Mouse (Mus musculus) gastrocnemius, postnatal 10 days (tissue): ENCODE data around the gene Stard3. TPM values are rescaled to one million over a fixed set of nuclear protein-coding genes. Genes with fewer than 3 reads are reported as not detected.
A peak's percentile ranks its signal among the peaks of the same experiment; 100 is the strongest.

ENCODE experiments used
- DNase-seq: peaks from one replicate; pipeline ENCODE4 v3.0.0; 2021; ENCODE audit warnings: mixed read lengths
- total RNA-seq, 2 experiments: library from RNA; stranded (reverse); gene quantifications; 2 replicates each; pipeline ENCODE4 v1.2.3; 2021

Stard3 gene
- total RNA-seq, 2 experiments from 2014 or later = 11.4 to 12.1 TPM

DNA sequence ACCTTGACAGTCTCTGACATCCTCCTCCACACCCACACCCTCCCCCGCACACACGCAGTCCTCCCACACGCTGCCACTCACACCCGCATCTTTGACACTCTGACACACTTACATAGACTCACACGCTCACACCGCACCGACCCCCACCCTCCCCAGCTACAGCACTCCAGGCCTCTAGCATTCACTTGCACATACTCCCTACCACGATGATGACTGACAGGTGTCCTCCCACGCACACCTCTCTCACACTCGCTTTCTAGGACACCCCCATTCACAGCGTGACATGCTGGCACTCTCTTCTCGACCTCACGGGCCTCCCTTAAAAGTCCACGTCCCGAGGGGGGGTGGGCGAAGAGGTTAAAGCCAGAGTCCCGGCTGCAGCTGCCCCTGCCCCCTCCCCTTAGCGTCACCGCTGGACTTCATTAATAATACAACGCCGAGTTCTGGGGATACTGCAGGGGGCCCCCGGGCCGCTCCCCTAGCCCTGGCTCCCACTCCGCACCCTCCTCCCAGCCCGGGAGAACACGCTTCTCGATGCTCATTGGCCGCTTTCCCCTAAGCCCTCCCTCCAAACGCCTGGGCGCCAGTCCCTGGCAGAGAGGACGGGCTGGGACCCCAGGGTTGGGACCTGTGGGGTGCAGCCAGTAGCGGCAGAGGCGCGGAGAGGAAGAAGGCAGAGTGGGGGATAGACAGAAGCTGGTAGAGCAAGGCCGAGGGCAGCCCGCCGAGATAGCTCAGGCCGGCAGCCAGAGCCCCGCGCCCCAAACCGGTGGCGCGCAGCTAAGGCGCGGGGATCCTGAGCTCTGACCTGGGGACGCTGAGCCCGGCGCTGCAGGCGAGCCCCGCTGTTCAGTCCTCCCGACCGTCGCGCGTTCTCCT lies 9.8 kb upstream of the Stard3 start, which contains the start of gene Ppp1r1b:
TSS of gene Ppp1r1b (plus strand) at position 322 of the 879 bp plus-strand sequence.
- DNase-seq = no peak

DNA sequence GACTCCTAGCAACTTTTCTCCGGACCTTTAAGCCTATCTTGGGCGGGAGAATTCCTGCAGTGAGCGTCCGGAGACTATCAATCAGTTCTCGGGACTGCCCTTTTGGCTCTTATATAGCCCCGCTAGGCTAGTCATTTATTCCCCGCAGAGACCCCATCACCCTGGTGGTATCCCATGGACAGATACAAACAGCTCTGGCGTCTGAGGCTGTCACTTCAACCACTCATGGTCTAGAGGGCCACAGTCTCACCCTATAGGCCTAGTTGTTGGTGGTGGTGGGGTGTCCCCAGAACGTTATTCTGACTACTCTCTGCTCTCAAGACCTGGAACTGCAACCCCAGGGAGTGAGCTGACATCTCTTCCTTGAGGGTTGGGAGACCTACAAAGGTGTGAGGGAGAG lies 8.9 kb upstream of the Stard3 start:
- no peak for DNase-seq

DNA sequence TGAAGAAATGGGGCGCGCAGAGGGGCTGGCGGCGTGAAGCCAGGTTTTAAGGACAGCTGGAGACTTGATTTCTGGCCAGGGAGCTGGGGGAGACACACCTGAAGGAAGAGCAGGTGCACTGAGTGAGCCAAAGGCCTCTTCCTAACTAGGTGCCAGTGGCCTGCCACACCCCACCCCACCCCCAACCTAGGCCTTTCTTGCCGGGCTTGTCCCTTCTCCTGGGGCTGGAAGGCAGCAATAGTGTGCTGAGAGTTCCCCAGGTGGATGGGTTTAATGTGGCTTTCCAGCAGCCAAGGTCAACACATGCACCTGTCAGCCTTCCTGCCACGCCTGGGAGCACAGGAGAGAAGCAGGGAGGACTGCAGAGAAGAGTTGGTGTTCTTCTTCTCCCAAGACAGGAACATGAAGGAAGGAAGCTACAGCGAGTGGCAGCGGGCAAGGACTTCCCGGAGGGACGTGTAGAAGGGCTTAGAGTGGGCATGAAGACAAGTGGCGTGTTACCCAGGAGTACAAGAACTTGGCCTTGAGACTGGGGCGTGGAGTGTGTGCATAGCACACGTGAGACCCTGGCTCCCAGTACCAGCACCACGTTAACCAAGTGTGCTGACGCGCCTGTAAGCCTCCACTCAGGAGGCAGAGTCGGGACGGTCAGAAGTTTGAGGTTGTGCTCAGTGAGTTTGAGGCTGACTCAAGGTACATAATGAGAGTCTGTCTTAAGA lies 5.7 kb upstream of the Stard3 start:
- DNase-seq = no peak

DNA sequence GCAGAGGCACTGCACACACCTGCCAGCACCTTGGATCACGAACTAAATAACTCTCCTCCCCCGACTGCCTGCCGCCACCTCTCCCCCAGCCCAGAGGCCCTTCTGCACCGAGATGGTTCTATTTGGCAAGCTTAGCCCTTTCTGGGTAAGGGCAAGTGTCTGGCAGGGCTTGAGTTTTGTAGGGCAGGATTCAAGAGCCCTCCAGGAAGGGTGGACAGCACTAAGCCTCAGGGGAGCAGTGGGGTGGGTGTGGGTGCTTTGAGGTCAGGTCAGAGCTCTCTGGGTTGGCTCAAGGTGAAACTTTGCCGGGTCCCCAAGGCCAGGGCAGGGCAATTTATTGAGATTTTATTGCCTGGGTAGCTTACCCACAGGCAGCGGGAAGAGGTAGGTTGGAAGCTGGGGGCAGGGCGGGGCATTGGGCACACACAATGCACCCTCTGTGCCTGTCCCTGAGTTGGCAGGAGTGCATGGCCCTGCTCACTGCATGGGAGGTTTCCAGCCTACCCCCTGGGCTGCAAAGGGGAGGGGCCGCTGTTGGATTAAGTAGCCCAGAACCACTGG lies 4.4 kb upstream of the Stard3 start:
- DNase-seq = no peak

DNA sequence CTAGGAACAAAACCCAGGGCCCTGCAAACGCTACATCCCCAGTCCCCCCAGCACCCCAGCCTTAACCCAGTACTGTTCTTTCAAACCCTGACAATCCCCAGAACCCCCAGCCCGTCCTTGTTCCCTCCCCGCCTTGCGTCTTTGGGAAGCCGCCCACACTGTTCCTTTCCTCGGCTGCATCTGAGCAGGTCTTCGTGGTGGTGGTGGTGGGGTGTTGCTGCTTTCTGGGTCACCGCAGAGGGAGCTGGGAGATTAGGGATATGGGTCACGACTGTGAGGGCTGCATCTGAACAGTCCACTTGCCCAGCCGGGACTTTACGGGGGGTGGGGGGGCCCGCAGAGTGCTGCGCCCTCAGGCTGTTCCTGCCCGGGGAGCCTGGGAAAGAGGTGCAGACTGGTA lies 3.7 kb upstream of the Stard3 start:
- DNase-seq = no peak

DNA sequence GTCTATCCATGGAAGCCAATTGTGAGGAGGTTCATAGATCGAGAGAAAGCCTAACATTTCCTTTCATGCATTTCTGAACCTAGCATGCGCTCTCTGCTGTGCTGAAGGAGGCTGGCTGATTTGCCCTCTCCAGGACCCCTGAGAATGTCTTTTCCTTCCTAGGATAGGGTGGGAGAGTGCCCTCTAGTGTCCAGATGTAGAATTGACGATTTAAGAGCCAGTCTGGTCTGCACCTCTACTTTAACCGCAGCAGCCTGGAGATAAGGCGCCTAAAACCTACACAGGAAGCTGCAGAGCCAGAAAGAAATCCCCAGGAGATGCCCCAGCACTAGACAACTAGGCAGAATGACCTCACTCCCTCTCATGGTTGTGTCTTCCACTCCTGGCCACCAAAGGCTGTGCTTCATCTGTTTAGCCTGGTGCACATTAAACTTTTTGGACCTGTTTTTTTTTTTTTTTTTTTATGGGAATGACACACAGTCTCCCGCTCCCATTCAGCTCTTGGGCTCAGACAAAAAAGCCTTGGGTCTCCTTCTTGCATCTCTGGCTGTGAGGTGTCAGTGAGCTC lies 2.4 kb upstream of the Stard3 start:
- no peak for DNase-seq

DNA sequence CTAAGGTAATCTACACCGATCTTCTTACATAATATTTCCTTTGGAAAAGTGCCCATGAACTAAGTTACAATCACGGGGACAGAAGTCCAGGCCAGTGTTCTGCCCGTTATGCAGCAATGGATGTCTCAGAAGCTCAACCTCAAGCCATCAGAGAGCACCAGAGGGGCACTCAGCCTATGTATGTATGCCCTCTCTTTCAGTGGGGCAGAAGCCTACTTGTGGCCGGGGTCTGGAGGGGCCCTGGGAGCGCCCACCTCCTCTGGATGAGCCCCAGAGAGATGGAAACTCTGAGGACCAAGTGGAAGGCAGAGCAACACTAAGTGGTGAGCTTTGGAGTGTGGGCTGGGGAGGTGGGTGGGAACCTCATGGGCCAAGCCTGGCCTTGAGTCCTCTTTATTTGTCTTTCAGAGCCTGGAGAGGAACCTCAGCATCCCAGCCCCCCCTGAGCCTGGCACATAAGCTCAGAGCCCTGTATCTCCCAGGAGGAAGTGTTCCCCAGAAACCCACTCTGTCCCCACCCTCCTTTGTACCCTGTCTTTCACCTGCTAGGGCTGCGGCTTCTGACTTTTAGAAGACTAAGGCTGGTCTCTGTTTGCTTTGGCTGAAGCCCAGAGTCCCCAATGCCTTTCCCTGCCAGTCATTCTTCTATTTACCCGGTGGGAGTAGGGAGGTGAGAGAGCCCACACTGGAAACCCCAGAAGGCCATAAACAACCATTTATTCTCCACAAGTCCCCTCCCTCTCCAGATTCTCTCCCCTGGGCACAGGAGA lies 1.4 kb upstream of the Stard3 start:
- no peak for DNase-seq

DNA sequence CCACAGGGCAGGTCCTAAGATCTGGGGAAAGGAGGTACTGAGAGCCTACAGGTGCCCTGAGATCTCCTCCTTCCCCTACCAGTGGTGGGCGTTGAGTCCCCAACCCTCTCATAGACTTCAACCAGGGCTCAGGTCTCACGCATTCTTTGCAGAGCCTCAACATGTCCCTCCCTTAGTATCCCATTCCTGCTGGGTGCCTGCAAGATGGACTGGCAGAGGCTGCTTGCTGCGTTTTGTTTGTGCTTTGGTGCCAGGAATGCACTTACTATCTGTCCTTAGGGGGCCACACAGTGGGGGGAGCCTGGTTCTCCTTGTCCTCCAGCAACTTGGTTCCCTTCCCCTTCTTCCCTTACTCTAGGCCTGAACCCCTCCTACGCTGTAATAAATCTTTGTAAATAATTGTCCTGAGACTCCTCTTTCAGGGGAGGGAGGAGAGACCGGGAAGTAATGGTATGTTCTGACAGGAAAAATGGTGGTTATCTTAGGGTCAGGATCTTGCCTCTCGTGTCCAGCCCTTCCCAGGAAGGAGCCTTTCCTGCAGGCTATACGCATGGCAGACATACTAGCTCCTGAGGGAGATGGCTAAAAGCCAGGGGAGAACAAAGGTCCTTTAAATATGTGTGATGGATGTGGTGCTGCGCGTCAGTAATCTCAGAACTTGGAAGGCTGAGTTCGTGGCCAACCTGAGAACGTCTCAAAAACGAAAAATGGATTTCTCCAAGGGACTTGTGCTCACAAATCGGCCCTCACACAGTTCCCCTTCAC lies 590 bp upstream of the Stard3 start:
- DNase-seq = peak; percentile 5

DNA sequence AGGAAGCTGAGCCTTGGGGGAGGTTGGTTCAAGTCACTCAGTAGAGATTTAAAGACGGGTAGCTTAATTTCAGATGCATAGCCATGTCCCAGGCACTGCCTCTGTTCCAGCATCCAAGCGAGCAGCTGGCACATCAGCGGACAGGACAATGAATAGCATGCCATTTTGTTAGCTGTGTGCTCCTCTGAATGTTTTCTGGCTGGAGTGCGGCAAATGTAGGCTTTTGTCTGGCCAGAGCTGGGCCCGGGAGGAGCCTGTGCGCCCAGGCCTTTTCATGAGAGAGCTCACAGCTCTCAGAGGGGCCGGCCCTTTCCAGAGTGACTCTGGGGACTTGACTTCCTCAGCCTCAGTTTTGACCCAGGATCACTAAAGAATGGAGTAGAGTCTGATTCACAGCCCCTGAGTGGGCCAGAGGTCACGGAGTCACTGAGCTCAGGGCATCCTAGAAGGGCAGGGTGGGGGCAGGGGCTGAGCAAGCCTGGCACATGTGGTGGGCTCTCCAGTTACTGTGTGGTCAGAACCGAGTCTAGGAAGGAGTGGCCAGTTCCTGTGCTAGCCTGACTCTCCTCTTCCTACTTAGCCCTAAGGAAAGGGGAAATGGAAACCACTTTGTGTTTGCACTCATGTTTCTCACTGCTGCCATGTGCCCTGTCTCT lies 2.8 kb downstream of the Stard3 start:
- peak; percentile 5 for DNase-seq

DNA sequence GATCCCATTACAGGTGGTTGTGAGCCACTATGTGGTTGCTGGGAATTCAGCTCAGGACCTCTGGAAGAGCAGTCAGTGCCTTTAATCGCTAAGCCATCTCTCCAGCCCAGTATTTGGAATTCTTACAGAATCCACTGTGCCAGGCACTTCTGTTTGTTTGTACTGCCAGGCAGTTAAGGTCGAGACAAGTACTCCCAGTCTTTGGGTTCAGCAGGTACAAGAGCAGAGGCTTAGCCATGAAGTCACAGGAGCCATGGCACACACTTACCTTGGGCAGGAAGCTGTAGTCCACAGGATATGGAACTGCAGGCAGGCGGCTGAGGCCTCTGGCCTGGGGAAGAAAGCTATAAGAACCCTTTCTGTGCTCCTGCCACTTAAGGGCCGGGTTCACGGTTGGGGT lies 5.6 kb downstream of the Stard3 start:
- no peak for DNase-seq

DNA sequence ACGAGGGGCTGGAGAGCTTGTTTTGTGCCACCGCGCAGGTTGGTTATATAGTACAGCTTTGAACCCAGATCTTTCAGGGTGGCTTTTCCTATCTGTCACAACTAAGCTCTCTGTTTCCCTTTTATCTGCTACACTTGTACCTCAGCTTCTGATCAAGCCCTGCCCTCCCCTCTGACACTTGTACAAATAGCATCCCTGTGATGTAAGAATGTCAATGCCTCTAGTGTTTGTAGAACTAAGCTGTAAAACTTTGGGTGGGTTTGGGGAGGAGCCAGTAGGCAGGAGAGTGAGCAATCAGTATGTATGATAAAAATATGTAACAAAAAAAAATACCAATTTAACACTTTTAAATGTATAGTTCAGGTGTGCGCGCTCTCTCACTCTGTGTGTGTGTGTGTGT lies 6.2 kb downstream of the Stard3 start:
- DNase-seq = no peak

DNA sequence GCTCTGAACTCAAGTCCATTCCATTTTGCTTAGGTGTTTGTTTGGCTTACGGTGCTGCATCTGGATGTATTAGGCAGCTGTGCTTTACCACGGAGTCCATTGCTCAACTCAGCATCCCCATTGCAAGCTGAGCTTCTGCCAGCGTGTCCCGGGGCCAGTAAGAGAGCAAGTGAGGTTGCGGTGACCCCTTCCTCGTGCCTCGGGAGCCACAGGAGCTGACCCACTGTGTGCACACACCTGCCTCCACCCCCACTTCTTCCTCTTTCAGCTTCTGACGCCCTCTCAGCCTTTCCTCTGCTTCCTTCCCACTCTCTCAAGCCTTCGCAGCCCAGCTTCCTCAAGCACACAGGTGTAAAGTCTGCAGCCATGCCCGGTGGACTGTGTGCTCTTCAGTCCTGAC lies 8.1 kb downstream of the Stard3 start:
- no peak for DNase-seq

DNA sequence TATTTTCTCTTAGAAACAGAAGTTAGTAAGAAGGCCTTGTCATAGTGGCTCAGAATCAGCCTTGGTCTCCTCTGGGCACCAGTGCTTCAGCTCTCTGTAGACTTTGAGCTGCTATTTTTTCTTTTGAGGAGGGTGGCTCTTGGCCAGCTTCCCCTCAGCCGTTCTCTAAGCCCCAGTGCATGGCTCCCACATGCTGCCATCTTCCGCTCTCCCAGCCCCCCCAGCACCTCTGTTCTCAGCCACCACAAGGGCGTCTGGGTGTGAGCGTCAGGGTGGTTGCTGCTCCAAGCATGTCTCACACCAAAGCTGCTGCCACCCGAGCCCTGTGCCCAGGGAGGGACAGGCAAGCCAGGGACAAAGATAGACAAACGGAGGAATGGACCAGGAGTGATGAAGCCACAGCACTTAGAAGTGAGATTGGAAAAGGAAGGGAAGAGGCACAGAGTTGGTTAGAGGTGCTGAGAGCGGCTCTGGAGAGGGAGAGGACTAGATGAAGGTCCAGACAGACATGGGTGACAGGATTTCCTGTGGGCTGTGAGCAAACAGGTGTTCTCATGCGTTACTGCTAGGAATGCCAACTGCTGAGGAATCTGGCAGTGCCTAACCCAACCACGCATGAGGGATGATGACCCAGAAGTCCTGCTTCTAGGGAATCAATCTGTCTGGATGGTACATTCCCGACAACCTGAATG lies 9.1 kb downstream of the Stard3 start:
- no peak for DNase-seq

DNA sequence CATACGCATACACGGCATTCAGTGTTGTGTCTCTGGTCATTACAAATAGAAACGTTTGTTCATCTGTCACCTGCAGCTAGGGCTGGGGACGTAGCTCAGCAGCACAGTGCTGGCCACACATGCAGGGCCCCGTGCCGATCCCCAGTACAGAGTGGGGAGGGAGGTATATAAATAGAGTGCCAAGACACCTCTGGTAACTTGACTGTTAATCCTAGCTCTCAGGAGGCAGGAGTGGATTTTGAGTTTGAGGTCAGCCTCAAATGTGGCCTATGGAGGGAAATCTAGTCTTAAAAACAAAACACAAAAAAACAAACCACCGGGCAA lies 9.7 kb downstream of the Stard3 start:
- no peak for DNase-seq

DNA sequence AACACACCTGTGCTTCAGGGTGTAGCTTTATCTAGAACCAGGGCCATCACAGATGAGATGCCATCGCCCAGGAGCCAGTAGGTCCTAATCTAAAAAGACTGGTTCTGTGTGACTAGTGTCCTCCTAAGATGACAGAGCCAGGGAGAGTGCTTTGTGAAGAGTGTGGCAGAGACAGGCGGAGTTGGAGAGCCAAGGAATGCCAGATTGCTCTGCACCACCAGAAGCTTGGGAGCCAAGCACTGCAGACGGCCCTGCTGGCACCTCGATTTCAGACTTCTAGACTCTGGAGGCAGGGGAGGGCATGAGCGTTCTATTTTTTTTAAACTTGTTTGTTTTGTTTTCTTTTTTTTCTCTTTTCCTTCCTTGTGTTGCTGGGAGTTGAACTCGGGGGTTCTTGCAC lies 11.2 kb downstream of the Stard3 start:
- no peak for DNase-seq

DNA sequence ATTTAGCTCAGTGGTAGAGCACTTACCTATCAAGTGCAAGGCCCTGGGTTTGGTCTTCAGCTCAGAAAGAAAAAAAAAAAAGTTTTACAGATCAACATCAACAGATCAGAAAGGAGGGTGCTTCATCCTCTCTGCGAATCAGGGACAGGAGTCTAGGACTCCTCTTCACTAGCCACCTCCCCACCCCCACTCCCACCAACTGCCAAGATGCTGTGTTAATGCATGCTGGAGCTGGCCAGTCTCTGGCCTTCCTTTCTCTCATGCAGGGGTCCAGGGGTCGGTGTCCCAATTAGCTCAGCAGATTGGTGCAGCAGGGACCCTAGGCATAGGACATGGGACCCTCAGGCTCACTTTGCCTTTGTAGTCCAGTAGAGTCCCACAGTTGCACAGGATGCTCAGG lies 12.4 kb downstream of the Stard3 start:
- DNase-seq = no peak

DNA sequence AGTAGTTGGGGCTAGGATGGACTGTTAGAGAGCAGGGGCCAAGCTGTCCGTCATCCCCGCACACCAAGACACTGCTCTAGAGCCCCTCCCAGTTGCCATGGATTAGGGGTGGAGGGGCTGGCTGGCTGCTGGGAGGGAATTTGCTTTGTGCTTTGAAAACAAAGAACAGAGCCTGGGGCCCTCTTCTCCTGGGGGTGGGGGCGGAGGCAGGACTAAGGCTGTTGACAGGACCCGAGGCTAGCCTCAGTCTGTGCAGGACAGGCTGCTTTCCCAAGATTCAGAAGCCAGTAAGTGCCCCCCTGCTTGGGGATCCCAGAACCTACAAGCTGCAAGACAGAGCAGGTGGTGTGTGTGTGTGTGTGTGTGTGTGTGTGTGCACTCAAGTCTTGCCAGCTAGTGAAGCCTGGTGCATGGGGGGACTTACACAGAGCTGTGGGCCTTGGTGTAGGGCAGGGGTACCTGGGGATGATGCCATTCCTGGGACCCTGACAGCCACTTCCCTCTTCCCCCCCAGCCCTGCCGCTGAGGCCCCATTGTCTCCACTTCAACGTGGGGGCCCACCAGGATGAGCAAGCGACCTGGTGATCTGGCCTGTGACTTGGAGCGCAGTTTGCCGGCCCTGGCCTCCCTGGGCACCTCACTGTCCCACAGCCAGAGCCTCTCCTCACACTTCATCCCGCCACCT lies 13.5 kb downstream of the Stard3 start:
- no peak for DNase-seq

DNA sequence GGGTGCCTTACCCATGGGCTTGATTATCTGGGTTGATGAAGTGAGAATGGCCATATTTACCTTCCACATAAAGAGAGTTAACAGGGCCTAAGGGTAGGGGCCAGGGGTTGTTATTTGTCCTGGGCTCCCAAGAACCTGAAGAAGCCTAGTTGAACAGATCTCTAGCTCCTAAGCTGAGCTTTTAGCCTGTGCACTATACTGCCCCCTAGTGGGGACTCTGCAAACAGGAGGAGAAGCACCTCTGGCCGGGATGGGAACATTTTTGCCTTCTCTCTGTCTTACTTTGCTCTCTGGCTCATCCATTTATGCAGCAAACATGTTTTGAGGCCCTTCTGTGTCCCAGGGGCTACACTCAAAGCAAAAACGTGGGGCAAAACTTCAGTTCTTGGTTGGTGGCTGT lies 14.2 kb downstream of the Stard3 start:
- DNase-seq = peak; percentile 75

DNA sequence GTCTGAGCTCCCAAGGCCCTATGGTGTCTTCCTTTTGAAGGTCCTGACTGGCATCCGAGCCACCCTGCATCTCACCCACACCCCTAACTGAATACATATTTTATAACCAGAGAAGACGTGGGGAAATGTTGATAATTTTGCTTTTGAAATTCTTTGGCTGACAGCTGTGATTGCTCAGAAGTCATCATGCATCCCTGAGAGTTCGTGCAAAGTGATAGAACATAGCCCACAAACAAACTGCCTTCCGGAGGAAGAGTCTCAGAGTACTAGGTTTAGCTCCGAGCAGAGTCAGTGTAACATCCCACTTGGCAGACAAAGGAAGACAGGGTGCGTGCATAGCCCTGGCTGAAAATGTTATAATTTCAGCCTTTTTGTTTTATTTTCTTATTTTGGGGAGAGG lies 15.1 kb downstream of the Stard3 start:
- DNase-seq = no peak

DNA sequence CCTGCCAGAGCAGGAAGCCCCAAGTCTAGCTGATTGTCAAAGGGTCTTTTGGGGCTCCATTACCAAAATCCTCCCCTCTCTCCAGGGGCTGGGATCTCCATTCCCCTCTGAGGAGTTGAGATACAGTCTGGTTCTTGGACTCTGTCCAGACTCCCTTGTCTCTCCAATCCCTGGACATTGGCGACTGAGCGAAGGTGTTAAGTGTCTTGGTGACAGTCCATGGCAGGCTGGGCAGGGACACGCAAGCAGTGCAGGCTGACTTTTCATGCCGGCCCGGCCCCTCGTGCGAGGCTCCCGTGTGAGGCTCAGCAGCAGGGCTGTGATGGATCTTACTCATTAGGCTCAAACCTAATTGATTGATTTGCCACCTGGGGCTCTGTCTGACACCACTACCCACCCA lies 16.1 kb downstream of the Stard3 start:
- no peak for DNase-seq
